Mouse (Mus musculus) regulatory T cell (primary cell): ENCODE data around the gene Mllt11.

Experiments
- in situ Hi-C: fragments of 300-600 bp; cut with MboI, MseI; formaldehyde crosslinking; loops from one replicate; pipeline ENCODE4 v1.15.1; 2025; ENCODE audit warnings: high pct_unique_total_duplicates

Gene Mllt11

GRCm38 (mm10) chr3:95246465-95247231 is 14.7 kb upstream of the Mllt11 start:
- in situ Hi-C loops: no loop called here

GRCm38 (mm10) chr3:95243086-95243485 is 11.1 kb upstream of the Mllt11 start:
- in situ Hi-C loops: no loop called here

- in situ Hi-C loops: no loop called here
Measured at GRCm38 (mm10) chr3:95241498-95241897, 9.5 kb upstream of the Mllt11 start, which contains the start of gene Gm128. Gm128 (minus strand) TSS chr3:95241598.

- in situ Hi-C loops: no loop called here
Measured at GRCm38 (mm10) chr3:95240900-95241299, 8.9 kb upstream of the Mllt11 start.

GRCm38 (mm10) chr3:95239971-95240370 is 8.0 kb upstream of the Mllt11 start:
- in situ Hi-C loops: no loop called here

- in situ Hi-C loops: no loop called here
Measured at GRCm38 (mm10) chr3:95239022-95239421, 7.1 kb upstream of the Mllt11 start.

GRCm38 (mm10) chr3:95237541-95238099 is 5.6 kb upstream of the Mllt11 start:
- in situ Hi-C loops: no loop called here

GRCm38 (mm10) chr3:95235386-95236301 is 3.7 kb upstream of the Mllt11 start:
- in situ Hi-C loops: no loop called here

GRCm38 (mm10) chr3:95233303-95233980 is 1.5 kb upstream of the Mllt11 start:
- in situ Hi-C loops: no loop called here

- in situ Hi-C loops: no loop called here
Measured at GRCm38 (mm10) chr3:95232771-95233170, 800 bp upstream of the Mllt11 start.

- in situ Hi-C loops: no loop called here
Measured at GRCm38 (mm10) chr3:95230495-95231297, 1.3 kb downstream of the Mllt11 start.

- in situ Hi-C loops: loop anchor here (5.0 kb wide), 1 partner anchor 68 kb away; the partner anchor contains the start of gene Sema6c
Measured at GRCm38 (mm10) chr3:95229781-95230494, 2.0 kb downstream of the Mllt11 start.

- in situ Hi-C loops: loop anchor here (5.0 kb wide), 1 partner anchor 67 kb away; the partner anchor contains the start of gene Sema6c
Measured at GRCm38 (mm10) chr3:95228894-95229780, 2.8 kb downstream of the Mllt11 start.

GRCm38 (mm10) chr3:95228148-95228893 is 3.6 kb downstream of the Mllt11 start, which contains the start of gene Cdc42se1:
Cdc42se1 (plus strand) TSS chr3:95228732.
- in situ Hi-C loops: loop anchor here (5.0 kb wide), 1 partner anchor 66 kb away; the partner anchor contains the start of gene Sema6c

GRCm38 (mm10) chr3:95227214-95227613 is 4.8 kb downstream of the Mllt11 start:
- in situ Hi-C loops: loop anchor here (5.0 kb wide), 1 partner anchor 65 kb away; the partner anchor contains the start of gene Sema6c

GRCm38 (mm10) chr3:95224295-95224694 is 7.7 kb downstream of the Mllt11 start:
- in situ Hi-C loops: no loop called here

GRCm38 (mm10) chr3:95223041-95223440 is 8.9 kb downstream of the Mllt11 start:
- in situ Hi-C loops: no loop called here
